Mouse (Mus musculus): ENCODE data around the gene Diexf.

Diexf gene

GRCm38 (mm10) chr1:193086842-193087476, 43.1 kb downstream of the Diexf start:
- no peak for DNase-seq (ENCODE audit: low read depth, low spot score)

GRCm38 (mm10) chr1:193086111-193086841, 43.8 kb downstream of the Diexf start:
- DNase-seq (ENCODE audit: low read depth, low spot score): no peak

- no peak for DNase-seq (ENCODE audit: low read depth, low spot score)
These were observed 44.5 kb downstream of the Diexf start for GRCm38 (mm10) chr1:193085541-193086020.

DNA sequence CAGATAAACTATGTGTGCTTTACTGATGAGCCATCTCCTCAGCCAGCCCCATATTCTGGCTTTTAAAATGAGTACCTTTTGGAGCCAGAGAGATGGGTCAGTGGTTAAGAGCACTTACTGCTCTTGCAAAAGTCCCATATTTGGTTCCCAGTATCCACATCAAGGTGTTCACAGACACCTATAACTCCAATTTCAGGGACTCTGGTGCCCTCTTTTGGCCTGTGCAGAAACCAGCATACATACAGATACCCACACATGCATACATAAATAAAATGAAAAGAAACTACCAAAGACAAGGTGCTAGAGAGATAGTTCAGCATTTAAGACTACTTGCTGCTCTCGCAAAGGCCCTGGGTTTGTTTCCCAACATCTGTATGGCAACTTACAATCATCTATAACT, 46.1 kb downstream of the Diexf start:
- no peak for DNase-seq (ENCODE audit: low read depth, low spot score)

DNA sequence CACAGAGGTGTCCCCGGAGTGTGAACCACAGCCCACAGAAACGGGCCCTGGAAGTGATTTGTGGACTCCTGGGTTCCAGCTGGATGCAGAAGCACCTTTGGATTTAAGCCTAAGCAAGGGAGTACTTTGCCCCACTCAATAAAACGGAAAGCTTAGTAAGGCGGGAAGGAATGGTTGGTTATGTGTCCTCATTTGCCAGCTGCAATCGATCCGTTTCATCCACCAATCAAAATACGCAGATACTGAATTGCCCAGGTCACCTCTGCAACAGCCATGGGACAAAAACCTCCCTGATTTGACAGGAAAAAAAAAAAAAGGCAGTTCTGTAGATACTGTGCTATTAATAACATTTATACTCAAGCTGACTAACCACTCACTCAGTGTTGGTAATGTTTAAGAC, 47.0 kb downstream of the Diexf start:
- no peak for DNase-seq (ENCODE audit: low read depth, low spot score)

DNA sequence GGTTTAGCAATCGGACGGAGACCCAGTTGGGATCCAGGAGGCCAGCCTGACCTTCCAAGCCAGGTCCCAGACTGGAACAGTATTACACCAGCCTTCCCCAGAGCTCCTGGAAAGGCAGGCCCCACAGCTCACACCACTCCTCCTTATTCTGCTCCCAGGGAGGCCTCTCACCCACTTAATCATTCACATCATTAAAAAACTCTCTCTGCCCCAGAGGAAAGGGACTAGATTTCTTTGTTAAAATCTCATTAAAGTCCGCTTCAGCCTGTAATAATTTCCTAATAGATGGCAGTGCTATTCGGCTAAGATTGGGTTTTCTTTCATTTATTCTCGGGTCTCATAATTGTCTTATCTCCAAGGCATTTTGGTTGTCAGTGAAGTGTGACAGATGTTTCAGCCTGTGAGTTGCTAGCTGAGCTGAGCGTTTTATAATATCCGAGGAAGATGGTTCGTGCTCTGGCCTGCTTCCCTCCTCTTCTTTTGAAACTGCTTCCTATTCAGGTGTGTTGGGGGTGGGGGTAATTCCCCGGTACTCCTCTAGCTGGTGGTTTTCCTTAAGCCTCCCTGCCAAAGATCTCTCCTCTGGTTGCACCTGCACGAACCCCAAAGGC, 47.7 kb downstream of the Diexf start:
- no peak for DNase-seq (ENCODE audit: low read depth, low spot score)

GRCm38 (mm10) chr1:193062618-193063017, 67.5 kb downstream of the Diexf start:
- DNase-seq (ENCODE audit: low read depth, low spot score): no peak

GRCm38 (mm10) chr1:193060167-193060566, 69.9 kb downstream of the Diexf start:
- no peak for DNase-seq (ENCODE audit: low read depth, low spot score)

DNA sequence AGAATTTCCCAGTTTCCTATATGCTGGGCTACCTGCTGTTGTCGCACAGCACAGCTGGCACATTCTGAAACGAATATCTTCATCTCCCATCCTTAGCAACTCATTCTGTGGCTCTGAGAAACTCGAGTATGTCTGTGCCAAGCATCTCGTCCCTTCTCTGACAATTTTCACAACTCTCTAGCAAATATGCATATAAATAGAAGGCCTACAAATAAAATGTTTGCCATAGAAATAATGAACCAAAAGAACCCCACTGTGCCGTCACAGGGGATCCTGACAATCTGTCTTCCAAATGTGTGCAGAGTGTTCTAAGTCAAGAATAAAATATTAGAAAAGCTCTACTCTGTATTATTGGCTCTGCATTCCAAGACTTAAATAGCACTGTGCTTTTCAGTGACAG, 70.5 kb downstream of the Diexf start:
- DNase-seq (ENCODE audit: low read depth, low spot score): no peak

DNA sequence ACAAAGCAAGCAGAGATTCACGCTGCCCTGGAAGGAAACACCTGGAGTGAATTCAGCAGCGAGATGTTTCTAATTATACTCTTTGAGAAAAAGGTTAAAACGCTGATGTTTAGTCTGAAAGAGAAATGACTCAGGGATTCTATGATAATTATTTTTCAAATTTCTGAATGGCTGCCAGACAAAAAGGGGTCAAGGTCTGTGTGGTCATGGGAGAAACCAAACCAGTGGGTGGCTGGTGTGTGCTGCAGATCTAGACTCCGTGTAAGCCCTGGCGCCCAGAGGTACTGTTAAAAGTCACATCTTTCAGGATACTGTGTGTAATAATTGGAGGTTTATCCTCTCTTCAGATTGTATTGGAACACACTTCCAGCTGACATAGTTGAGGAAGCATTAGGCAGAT, 75.7 kb downstream of the Diexf start:
- DNase-seq (ENCODE audit: low read depth, low spot score): no peak

DNA sequence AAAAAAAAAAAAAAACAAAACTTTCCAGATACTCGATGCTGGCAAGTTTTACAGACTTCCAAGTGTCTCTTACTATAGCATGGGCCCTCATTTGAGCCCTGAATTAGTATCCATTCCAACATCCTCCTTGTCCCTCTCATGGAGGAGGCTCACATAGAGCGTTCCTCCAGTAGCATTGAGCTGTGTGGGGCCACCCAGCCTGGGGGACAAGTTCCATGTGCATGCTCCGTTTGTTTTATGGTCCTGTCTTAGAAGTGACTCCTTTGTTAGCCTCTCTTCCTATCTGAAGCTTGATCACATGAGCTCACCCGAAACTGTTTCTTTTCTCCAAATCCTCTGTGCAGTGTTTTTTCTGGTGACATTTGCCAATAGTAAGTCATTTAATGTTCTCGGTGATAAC, 77.0 kb downstream of the Diexf start:
- DNase-seq (ENCODE audit: low read depth, low spot score): no peak

- DNase-seq (ENCODE audit: low read depth, low spot score): no peak
These were observed 82.5 kb downstream of the Diexf start for GRCm38 (mm10) chr1:193047616-193048015.

GRCm38 (mm10) chr1:193042760-193043295, 87.2 kb downstream of the Diexf start:
- no peak for DNase-seq (ENCODE audit: low read depth, low spot score)
